Mouse (Mus musculus) ES-E14 (cell line): ENCODE results near the gene Mmgt2.

Source experiments
- HCFC1 ChIP-seq: IDR thresholded peaks from 2 replicates; pipeline ENCODE4 v1.6.1; 2012; ENCODE audit warnings: low read length, inconsistent platforms, borderline replicate concordance; ENCODE audit not compliant: insufficient read depth
- MAFK ChIP-seq: IDR thresholded peaks from 2 replicates; pipeline ENCODE4 v1.6.1; 2014; ENCODE audit warnings: mild to moderate bottlenecking, low read depth, low read length, inconsistent platforms; ENCODE audit not compliant: insufficient read depth
- ZC3H11A ChIP-seq: IDR thresholded peaks from 2 replicates; pipeline ENCODE4 v1.6.1; 2012; ENCODE audit warnings: low read depth, mild to moderate bottlenecking, inconsistent platforms, low read length, borderline replicate concordance
- ZNF384 ChIP-seq: IDR thresholded peaks from 2 replicates; pipeline ENCODE4 v1.6.1; 2012; ENCODE audit warnings: low read depth, low read length, inconsistent platforms

- TF ChIP-seq MAFK (peak; percentile 85), HCFC1 (no peak), ZC3H11A (no peak), ZNF384 (no peak)
Measured at GRCm38 (mm10) chr11:62631138-62631537, 17.3 kb upstream of the Mmgt2 start.
